Mouse (Mus musculus): ENCODE measurements at regions not wholly inside any gene's neighbourhood (a gene's known extent, or its start where the extent isn't known, plus 50 kb on each side); places are given as distances from the start of the nearest gene placed in this dataset.

DNA sequence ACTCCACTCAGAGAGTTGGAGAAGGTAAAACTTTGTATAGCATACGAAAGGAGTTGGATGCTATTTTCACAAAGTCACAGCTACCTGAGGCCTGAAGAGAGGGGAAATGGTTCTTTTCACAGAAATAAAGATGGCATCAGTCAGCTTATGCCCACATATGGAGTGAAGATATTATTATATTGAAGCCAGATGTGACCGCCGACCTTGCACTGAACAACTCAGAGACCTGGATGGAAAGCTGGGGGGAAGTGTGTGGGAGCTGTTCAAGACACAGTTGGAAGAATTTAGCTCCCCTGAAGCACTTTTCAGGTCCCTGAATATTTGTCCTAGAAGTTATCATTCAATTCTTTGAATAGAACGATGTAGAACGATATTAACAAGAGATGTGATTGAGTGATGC is 446.0 kb upstream of the Sphkap start:
- Histone ChIP-seq H3K36me3 (ENCODE audit: control insufficient read depth, insufficient read depth, low read length) (no peaks in the 10 kb centered on the region), H3K27me3 (ENCODE audit: control insufficient read depth, insufficient read depth, low read length) (no peaks in the 10 kb centered on the region), H3K4me2 (replicated peaks; ENCODE audit: low read depth, low read length) (no peak overlapping the region), H3K4me1 (replicated peaks; ENCODE audit: control insufficient read depth, insufficient read depth, low read length) (no peaks in the 10 kb centered on the region), H3K9me3 (ENCODE audit: control insufficient read depth, low read length) (no peaks in the 10 kb centered on the region), H3K9ac (ENCODE audit: low read depth, low read length) (no peak overlapping the region), H3K27ac (ENCODE audit: low read depth, low read length) (no peak overlapping the region), H3K4me3 (ENCODE audit: low read depth, low read length) (no peak overlapping the region)
- ATAC-seq (ENCODE audit: low FRiP score) (no peak), DNase-seq (ENCODE audit: low spot score) (no peak)
- WGBS, result 76% methylated on average over 5 of the region's 5 CpGs

DNA sequence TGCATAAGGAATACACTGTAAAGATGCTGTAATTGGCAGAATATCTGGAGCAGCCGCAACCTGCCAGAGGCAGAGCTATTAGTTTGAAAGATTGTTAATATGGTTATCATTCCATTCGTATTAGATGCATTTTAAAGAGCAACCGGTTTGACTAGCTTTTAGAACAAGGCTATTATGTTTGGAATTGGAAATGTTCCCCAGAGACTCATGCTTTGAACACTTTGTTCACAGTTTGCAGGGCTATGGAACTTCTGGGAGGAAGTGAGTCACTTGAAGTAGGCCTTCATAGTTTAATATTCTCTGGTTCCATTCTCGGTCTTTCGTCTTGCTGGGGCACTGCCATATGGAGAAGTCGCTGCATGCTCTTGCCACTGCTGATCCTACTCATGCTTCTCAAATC is 443.1 kb upstream of the Sphkap start:
- H3K9me3 ChIP-seq (ENCODE audit: control insufficient read depth, low read length), result no peaks in the 10 kb centered on the region
- H3K4me2 ChIP-seq (replicated peaks; ENCODE audit: low read depth, low read length), result no peak overlapping the region
- no peaks in the 10 kb centered on the region for H3K4me1 ChIP-seq (replicated peaks; ENCODE audit: control insufficient read depth, insufficient read depth, low read length)
- no peak overlapping the region for H3K9ac ChIP-seq (ENCODE audit: low read depth, low read length)
- DNase-seq (ENCODE audit: low spot score), result no peak
- no peaks in the 10 kb centered on the region for H3K27me3 ChIP-seq (ENCODE audit: control insufficient read depth, insufficient read depth, low read length)
- ATAC-seq (ENCODE audit: low FRiP score), result no peak
- no peak overlapping the region for H3K4me3 ChIP-seq (ENCODE audit: low read depth, low read length)
- no peaks in the 10 kb centered on the region for H3K36me3 ChIP-seq (ENCODE audit: control insufficient read depth, insufficient read depth, low read length)
- 85% methylated on average over 6 of the region's 6 CpGs for WGBS
- no peak overlapping the region for H3K27ac ChIP-seq (ENCODE audit: low read depth, low read length)

DNA sequence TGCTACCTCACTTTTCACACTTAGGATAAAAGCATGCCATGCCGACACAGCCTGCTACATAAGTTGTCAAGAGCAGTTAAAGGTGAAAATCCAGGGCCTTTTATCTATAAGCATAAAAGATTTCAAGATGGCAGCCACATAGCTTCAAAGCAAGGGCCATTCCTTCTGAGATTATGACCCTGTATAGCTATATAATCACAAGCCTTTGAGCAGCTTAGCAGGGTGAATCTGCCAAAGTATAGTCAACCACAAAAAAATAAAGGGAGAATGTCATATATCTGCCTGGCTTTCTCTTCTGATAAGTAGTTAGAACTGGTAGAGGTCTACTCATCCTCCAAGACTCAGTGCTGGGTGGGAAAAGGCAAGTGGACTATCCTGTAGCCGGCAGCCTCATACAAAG is 440.4 kb upstream of the Sphkap start:
- H3K36me3 ChIP-seq (ENCODE audit: control insufficient read depth, insufficient read depth, low read length), result no peaks in the 10 kb centered on the region
- H3K4me2 ChIP-seq (replicated peaks; ENCODE audit: low read depth, low read length), result no peak overlapping the region
- H3K4me3 ChIP-seq (ENCODE audit: low read depth, low read length), result no peak overlapping the region
- H3K27me3 ChIP-seq (ENCODE audit: control insufficient read depth, insufficient read depth, low read length), result no peaks in the 10 kb centered on the region
- no peak overlapping the region for H3K27ac ChIP-seq (ENCODE audit: low read depth, low read length)
- H3K9me3 ChIP-seq (ENCODE audit: control insufficient read depth, low read length), result no peaks in the 10 kb centered on the region
- no peak for ATAC-seq (ENCODE audit: low FRiP score)
- WGBS, result 94% methylated on average over 2 of the region's 2 CpGs
- DNase-seq (ENCODE audit: low spot score), result no peak
- no peak overlapping the region for H3K9ac ChIP-seq (ENCODE audit: low read depth, low read length)
- no peaks in the 10 kb centered on the region for H3K4me1 ChIP-seq (replicated peaks; ENCODE audit: control insufficient read depth, insufficient read depth, low read length)

DNA sequence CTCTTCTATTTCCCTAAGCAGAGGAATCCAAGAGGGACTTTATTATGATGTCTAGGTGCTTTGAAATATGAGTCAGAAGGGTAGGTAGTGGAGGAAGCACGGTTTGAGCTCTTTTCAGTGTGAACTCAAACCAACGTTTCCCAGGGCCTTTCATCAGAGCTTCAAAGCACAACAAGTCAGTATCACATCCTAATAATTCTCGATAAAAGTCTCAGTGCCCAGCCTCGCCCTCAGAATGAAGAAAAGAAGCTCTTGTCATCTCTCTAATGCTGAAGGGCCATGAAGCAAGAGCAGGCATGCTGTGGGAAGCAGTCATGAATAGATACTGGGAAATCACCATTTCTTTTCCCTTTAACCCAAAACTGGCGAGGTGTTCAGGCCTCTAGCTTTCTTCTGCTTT is 440.0 kb upstream of the Sphkap start:
- 69% methylated on average over 5 of the region's 5 CpGs for WGBS
- Histone ChIP-seq H3K36me3 (ENCODE audit: control insufficient read depth, insufficient read depth, low read length) (no peaks in the 10 kb centered on the region), H3K4me3 (ENCODE audit: low read depth, low read length) (no peak overlapping the region), H3K27me3 (ENCODE audit: control insufficient read depth, insufficient read depth, low read length) (no peaks in the 10 kb centered on the region), H3K27ac (ENCODE audit: low read depth, low read length) (no peak overlapping the region), H3K9me3 (ENCODE audit: control insufficient read depth, low read length) (no peaks in the 10 kb centered on the region), H3K9ac (ENCODE audit: low read depth, low read length) (no peak overlapping the region), H3K4me2 (replicated peaks; ENCODE audit: low read depth, low read length) (no peak overlapping the region), H3K4me1 (replicated peaks; ENCODE audit: control insufficient read depth, insufficient read depth, low read length) (no peaks in the 10 kb centered on the region)
- ATAC-seq (ENCODE audit: low FRiP score) (no peak), DNase-seq (ENCODE audit: low spot score) (no peak)

DNA sequence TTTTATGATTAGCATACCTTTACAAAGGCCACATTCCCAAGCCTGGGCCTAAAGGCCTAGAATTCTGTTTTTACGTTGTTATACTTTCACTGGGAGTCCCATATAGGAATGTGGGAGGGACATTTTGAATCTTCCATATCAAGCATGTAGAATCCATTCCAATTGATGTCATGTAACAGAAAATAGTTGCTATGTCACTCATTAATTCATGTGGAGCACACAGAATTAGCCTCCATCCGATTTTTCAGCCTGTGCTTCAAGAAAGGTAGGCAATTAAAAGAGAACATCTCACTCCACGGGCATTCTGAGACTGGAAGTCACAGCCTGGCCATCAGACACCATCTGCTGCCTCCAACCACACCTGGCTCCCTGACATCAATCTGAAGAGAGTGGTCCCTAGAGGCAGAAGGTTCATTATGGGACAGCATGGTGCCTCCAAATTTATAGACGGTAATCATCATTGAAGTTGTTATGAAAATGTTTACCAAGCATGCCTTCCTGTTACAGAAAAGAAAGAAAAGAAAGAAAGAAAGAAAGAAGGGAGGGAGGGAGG is 436.9 kb upstream of the Sphkap start:
- Histone ChIP-seq H3K9ac (ENCODE audit: low read depth, low read length) (no peak overlapping the region), H3K4me1 (replicated peaks; ENCODE audit: control insufficient read depth, insufficient read depth, low read length) (no peaks in the 10 kb centered on the region), H3K27me3 (ENCODE audit: control insufficient read depth, insufficient read depth, low read length) (no peaks in the 10 kb centered on the region), H3K9me3 (ENCODE audit: control insufficient read depth, low read length) (no peaks in the 10 kb centered on the region), H3K36me3 (ENCODE audit: control insufficient read depth, insufficient read depth, low read length) (no peaks in the 10 kb centered on the region), H3K27ac (ENCODE audit: low read depth, low read length) (no peak overlapping the region), H3K4me2 (replicated peaks; ENCODE audit: low read depth, low read length) (no peak overlapping the region), H3K4me3 (ENCODE audit: low read depth, low read length) (no peak overlapping the region)
- WGBS, result 55% methylated on average over 4 of the region's 4 CpGs
- no peak for ATAC-seq (ENCODE audit: low FRiP score)
- DNase-seq (ENCODE audit: low spot score), result peak; percentile 14

DNA sequence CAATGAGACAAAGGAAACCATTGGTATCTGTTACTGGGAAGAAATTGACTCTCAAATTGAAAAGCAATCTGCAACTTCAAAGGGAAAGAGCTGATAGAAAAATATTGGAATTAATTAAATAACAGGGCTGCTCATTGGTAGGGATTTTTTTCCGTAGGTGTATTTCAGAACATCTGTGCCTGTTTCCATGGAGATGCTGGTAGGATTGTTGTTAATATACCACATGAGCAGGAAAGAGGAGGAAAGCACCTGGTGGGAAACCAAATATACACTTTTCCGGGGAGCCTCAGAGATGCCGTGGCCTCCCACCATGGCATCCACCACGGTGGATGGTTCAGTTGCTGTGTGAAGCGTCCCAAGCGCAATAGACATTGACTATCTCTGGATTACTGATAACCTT is 428.0 kb upstream of the Sphkap start:
- ATAC-seq (ENCODE audit: low FRiP score), result no peak
- WGBS, result 90% methylated on average over 6 of the region's 6 CpGs

DNA sequence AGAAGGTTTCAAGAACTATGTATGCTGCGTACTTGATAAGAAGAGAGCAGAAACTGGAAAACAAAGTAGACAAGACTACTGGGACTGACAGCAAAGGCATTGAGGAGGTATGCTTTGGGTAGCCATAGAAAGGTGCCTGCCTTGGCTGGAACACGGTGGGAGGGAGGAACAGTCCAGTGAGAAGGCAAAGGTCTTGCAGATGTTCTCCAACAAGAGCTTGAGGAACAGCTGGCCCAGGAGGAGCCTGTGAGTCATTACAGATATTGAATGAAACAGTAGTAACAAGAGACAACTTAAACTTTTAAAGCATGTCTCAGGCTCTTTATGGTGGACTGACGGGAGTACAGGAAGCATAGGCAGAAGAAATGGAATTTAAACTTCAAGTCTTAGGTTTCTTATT is 424.9 kb upstream of the Sphkap start:
- WGBS, result 89% methylated on average over 3 of the region's 3 CpGs

More for the DNA sequence above, 428.0 kb upstream of the Sphkap start:
- no peak overlapping the region for H3K27ac ChIP-seq (ENCODE audit: low read depth, low read length)
- no peaks in the 10 kb centered on the region for H3K36me3 ChIP-seq (ENCODE audit: control insufficient read depth, insufficient read depth, low read length)
- H3K4me3 ChIP-seq (ENCODE audit: low read depth, low read length), result no peak overlapping the region
- H3K9me3 ChIP-seq (ENCODE audit: control insufficient read depth, low read length), result no peaks in the 10 kb centered on the region
- no peak for DNase-seq (ENCODE audit: low spot score)
- H3K4me1 ChIP-seq (replicated peaks; ENCODE audit: control insufficient read depth, insufficient read depth, low read length), result no peaks in the 10 kb centered on the region
- no peaks in the 10 kb centered on the region for H3K27me3 ChIP-seq (ENCODE audit: control insufficient read depth, insufficient read depth, low read length)
- H3K4me2 ChIP-seq (replicated peaks; ENCODE audit: low read depth, low read length), result no peak overlapping the region
- no peak overlapping the region for H3K9ac ChIP-seq (ENCODE audit: low read depth, low read length)

DNA sequence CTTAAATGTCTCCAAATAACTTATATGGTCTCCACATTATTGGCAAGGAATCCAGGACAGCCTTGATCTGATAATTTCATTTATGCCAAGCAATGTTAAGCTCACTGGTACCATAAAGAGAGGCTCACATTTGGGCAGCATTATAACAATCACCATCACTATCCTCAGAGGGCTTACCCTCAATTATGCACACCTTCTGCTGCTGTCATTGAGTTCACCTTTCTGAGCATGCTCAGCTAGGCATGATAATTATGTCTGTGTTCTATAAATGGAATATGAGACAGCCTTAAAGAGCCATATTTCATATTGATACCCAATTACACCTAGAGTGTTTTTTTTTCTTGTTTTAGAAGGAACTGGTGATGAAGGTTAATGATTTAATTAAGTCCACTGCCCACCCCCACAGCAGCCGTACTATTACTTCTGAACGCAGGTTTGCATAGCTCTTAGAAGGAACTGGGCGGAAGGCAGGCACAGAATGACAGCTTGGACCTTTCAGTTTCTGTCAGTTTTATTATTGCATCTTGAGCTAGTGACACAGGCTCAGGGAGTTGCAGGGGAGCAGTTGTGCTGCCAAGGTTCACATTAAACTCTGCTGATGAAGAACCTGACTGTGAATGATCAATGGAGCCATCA is 424.0 kb upstream of the Sphkap start:
- no peak overlapping the region for H3K4me2 ChIP-seq (replicated peaks; ENCODE audit: low read depth, low read length)
- no peaks in the 10 kb centered on the region for H3K36me3 ChIP-seq (ENCODE audit: control insufficient read depth, insufficient read depth, low read length)
- no peaks in the 10 kb centered on the region for H3K27me3 ChIP-seq (ENCODE audit: control insufficient read depth, insufficient read depth, low read length)
- no peak for DNase-seq (ENCODE audit: low spot score)
- H3K9ac ChIP-seq (ENCODE audit: low read depth, low read length), result no peak overlapping the region
- H3K27ac ChIP-seq (ENCODE audit: low read depth, low read length), result no peak overlapping the region
- H3K9me3 ChIP-seq (ENCODE audit: control insufficient read depth, low read length), result no peaks in the 10 kb centered on the region
- H3K4me3 ChIP-seq (ENCODE audit: low read depth, low read length), result no peak overlapping the region
- H3K4me1 ChIP-seq (replicated peaks; ENCODE audit: control insufficient read depth, insufficient read depth, low read length), result no peaks in the 10 kb centered on the region
- peak; percentile 71; the same call in 1 of the 2 replicates for ATAC-seq (ENCODE audit: low FRiP score)
- WGBS, result 92% methylated on average over 3 of the region's 3 CpGs

More for the DNA sequence above, 424.9 kb upstream of the Sphkap start:
- no peaks in the 10 kb centered on the region for H3K4me1 ChIP-seq (replicated peaks; ENCODE audit: control insufficient read depth, insufficient read depth, low read length)
- no peaks in the 10 kb centered on the region for H3K9me3 ChIP-seq (ENCODE audit: control insufficient read depth, low read length)
- H3K27ac ChIP-seq (ENCODE audit: low read depth, low read length), result no peak overlapping the region
- H3K9ac ChIP-seq (ENCODE audit: low read depth, low read length), result no peak overlapping the region
- H3K36me3 ChIP-seq (ENCODE audit: control insufficient read depth, insufficient read depth, low read length), result no peaks in the 10 kb centered on the region
- no peak overlapping the region for H3K4me3 ChIP-seq (ENCODE audit: low read depth, low read length)
- DNase-seq (ENCODE audit: low spot score), result no peak
- H3K27me3 ChIP-seq (ENCODE audit: control insufficient read depth, insufficient read depth, low read length), result no peaks in the 10 kb centered on the region
- H3K4me2 ChIP-seq (replicated peaks; ENCODE audit: low read depth, low read length), result no peak overlapping the region
- ATAC-seq (ENCODE audit: low FRiP score), result no peak

DNA sequence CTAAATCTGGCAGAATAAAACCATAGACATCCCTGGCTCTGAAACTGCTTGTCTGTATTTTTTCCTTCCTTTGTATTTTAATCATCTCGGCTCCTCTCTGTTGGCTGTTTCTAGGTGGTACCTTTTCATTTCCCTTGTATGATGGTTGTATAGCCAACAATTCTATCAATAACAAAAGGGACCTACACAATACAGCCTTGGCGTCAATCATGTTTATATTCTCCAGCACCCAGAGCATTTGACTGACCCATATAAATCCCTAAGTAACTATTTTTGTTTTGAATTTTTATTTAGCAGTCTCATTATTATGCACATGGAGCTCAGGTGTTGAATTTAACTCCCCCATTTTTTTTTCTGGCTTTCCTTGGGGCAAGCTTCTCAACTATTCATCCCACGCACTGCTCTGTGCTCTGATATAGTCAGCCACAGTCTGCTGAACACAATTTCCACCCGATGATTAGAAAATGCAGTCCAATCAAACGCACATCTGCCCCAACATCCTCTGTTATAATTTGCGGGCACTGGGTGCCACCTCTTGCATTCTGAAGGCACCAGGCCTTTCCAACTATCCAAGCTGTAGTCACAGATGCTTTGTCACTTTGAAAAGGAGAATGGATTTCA is 422.1 kb upstream of the Sphkap start:
- no peaks in the 10 kb centered on the region for H3K36me3 ChIP-seq (ENCODE audit: control insufficient read depth, insufficient read depth, low read length)
- no peaks in the 10 kb centered on the region for H3K9me3 ChIP-seq (ENCODE audit: control insufficient read depth, low read length)
- H3K27me3 ChIP-seq (ENCODE audit: control insufficient read depth, insufficient read depth, low read length), result no peaks in the 10 kb centered on the region
- DNase-seq (ENCODE audit: low spot score), result no peak
- H3K27ac ChIP-seq (ENCODE audit: low read depth, low read length), result peak overlapping the region; percentile 47; the same call in 1 of the 2 replicates
- no peak overlapping the region for H3K4me3 ChIP-seq (ENCODE audit: low read depth, low read length)
- no peak overlapping the region for H3K9ac ChIP-seq (ENCODE audit: low read depth, low read length)
- H3K4me1 ChIP-seq (replicated peaks; ENCODE audit: control insufficient read depth, insufficient read depth, low read length), result no peaks in the 10 kb centered on the region
- ATAC-seq (ENCODE audit: low FRiP score), result peak; percentile 70; the same call in 1 of the 2 replicates
- WGBS, result 69% methylated on average over 6 of the region's 6 CpGs
- H3K4me2 ChIP-seq (replicated peaks; ENCODE audit: low read depth, low read length), result no peak overlapping the region

Data from hindbrain, embryonic 11.5 days (tissue).